Mouse (Mus musculus): ENCODE results near the gene Pgp.
A peak's percentile ranks its signal among the peaks of the same experiment; 100 is the strongest.

Gene Pgp

GRCm38 (mm10) chr17:24485090-24485860 is 15.1 kb downstream of the Pgp start:
- DNase-seq: no peak

GRCm38 (mm10) chr17:24488186-24488661 is 18.0 kb downstream of the Pgp start, which contains the start of gene Caskin1:
TSS of gene Caskin1 (plus strand) at chr17:24488601.
- DNase-seq: no peak

GRCm38 (mm10) chr17:24488662-24489264 is 18.6 kb downstream of the Pgp start:
- no peak for DNase-seq

GRCm38 (mm10) chr17:24489265-24490030 is 19.3 kb downstream of the Pgp start:
- no peak for DNase-seq

GRCm38 (mm10) chr17:24490399-24490798 is 20.2 kb downstream of the Pgp start:
- no peak for DNase-seq

- peak; percentile 45 for DNase-seq
Observed at GRCm38 (mm10) chr17:24494627-24495335, 24.6 kb downstream of the Pgp start.

- no peak for DNase-seq
Observed at GRCm38 (mm10) chr17:24495443-24495842, 25.3 kb downstream of the Pgp start.

GRCm38 (mm10) chr17:24496026-24496425 is 25.8 kb downstream of the Pgp start:
- no peak for DNase-seq

GRCm38 (mm10) chr17:24502208-24502607 is 32.0 kb downstream of the Pgp start:
- no peak for DNase-seq

GRCm38 (mm10) chr17:24504085-24504484 is 33.9 kb downstream of the Pgp start:
- DNase-seq: no peak

GRCm38 (mm10) chr17:24505286-24505955 is 35.2 kb downstream of the Pgp start:
- DNase-seq: no peak

- DNase-seq: no peak
Observed at GRCm38 (mm10) chr17:24506332-24507070, 36.3 kb downstream of the Pgp start.

GRCm38 (mm10) chr17:24507129-24507664 is 37.0 kb downstream of the Pgp start:
- no peak for DNase-seq

- DNase-seq: no peak
Observed at GRCm38 (mm10) chr17:24507806-24508460, 37.7 kb downstream of the Pgp start.

GRCm38 (mm10) chr17:24513609-24514008 is 43.4 kb downstream of the Pgp start:
- DNase-seq: peak; percentile 72

GRCm38 (mm10) chr17:24514270-24515257 is 44.4 kb downstream of the Pgp start:
- DNase-seq: peak; percentile 10

GRCm38 (mm10) chr17:24520450-24520849 is 50.3 kb downstream of the Pgp start:
- no peak for DNase-seq

All from kidney, adult 18-20 months (tissue).